Mouse (Mus musculus) kidney, embryonic 14.5 days (tissue): ENCODE measurements around the gene Zmym2. TPM values are rescaled to one million over a fixed set of nuclear protein-coding genes. Genes with fewer than 3 reads are reported as not detected.
A peak's percentile ranks its signal among the peaks of the same experiment; 100 is the strongest.
"Not testable (repeated sequence)": the region's sequence is repeated elsewhere in the genome, so short reads cannot be mapped to it uniquely, and the experiment has no call there.

ENCODE experiments used
- ATAC-seq: fragments of 200-750 bp; cut with Nextera tagmentation; 2 replicates; pipeline ENCODE4 v1.8.0; 2017; ENCODE audit warnings: moderate number of reproducible peaks, mild to moderate bottlenecking, moderate TSS enrichment, moderate library complexity; ENCODE audit not compliant: low FRiP score, low TSS enrichment
- H3K27ac ChIP-seq: fragments of 300-500 bp; sonication (generic); 2 replicates; pipeline ENCODE4 v1.5.1; 2014; ENCODE audit warnings: low read depth, mild to moderate bottlenecking, low read length, moderate library complexity, mixed read lengths
- H3K27me3 ChIP-seq: fragments of 300-500 bp; sonication (generic); 2 replicates; pipeline ENCODE4 v1.6.1; 2014; ENCODE audit warnings: mild to moderate bottlenecking, low read length; ENCODE audit not compliant: control insufficient read depth, insufficient read depth
- H3K36me3 ChIP-seq: fragments of 300-500 bp; sonication (generic); 2 replicates; pipeline ENCODE4 v1.6.1; 2014; ENCODE audit warnings: low read length, mixed read lengths; ENCODE audit not compliant: control insufficient read depth, insufficient read depth
- H3K4me1 ChIP-seq: fragments of 300-500 bp; sonication (generic); 2 replicates; pipeline ENCODE4 v1.6.1; 2014; ENCODE audit warnings: low read length, mixed read lengths; ENCODE audit not compliant: control insufficient read depth, insufficient read depth
- H3K4me2 ChIP-seq: fragments of 300-500 bp; sonication (generic); replicated peaks from 2 replicates; pipeline ENCODE4 v1.6.1; 2014; ENCODE audit warnings: low read depth, mild to moderate bottlenecking, low read length
- H3K4me3 ChIP-seq: fragments of 300-500 bp; sonication (generic); 2 replicates; pipeline ENCODE4 v1.5.1; 2014; ENCODE audit warnings: mild to moderate bottlenecking, low read length
- H3K9ac ChIP-seq: fragments of 300-500 bp; sonication (generic); 2 replicates; pipeline ENCODE4 v1.6.1; 2014; ENCODE audit warnings: low read depth, mild to moderate bottlenecking, low read length, moderate library complexity
- H3K9me3 ChIP-seq: fragments of 300-500 bp; sonication (generic); 2 replicates; pipeline ENCODE4 v1.6.1; 2016; ENCODE audit warnings: low read length; ENCODE audit not compliant: control insufficient read depth
- WGBS: fragments of 180-500 bp; shearing (Covaris S2); extraction: QIAGEN DNeasy Blood & Tissue Kit; methylation state at CpG from one replicate; pipeline ENCODE4 v1.1.7; 2014; 5-methylcytosine and 5-hydroxymethylcytosine counted together
- polyA plus RNA-seq: library from polyadenylated mRNA; unstranded; fragments of >200 nt; fragmentation: Nextera tagmentation; extraction: Ambion mirVana; gene quantifications from 2 replicates; pipeline ENCODE4 v1.2.1, GENCODE M21; 2014

The Zmym2 gene
- polyA plus RNA-seq, 1 experiment from 2014 or later, result 50.5 TPM

DNA sequence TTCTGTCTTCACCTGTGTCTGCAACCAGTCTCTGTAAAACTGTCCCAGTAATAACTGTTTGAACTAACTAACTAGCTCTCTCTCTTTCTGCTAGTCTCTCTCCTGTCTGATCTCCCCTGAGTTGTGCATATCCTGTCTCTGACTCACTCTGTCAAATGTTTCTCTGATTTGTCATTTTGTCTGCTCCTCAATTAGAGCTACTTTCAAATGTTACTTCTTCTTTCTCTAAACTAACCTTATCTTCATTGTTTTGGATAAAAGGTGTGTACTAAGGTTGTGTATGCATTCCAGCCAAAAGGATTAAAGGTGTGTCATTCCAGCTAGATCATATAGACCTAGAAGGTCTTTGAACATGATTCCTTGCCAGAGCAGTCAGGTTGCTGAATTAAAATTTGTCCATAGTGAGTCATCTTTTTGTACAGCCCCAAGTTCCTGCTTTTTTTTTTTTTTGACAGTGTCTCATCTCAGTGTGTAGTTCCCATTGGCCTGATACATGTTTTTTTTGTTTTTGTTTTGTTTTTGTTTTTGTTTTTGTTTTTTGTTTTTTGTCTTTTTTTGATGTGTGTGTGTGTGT is 10.8 kb upstream of the Zmym2 start:
- H3K9me3 ChIP-seq, result 0 out of 2 replicates have a peak, but pooled peaks cover 3% of the 10 kb centered on the region
- no peak overlapping the region for H3K9ac ChIP-seq
- no peak overlapping the region for H3K4me3 ChIP-seq
- H3K4me2 ChIP-seq, result no peak overlapping the region
- no peaks in the 10 kb centered on the region for H3K36me3 ChIP-seq
- no peak for ATAC-seq
- no peaks in the 10 kb centered on the region for H3K27me3 ChIP-seq
- no peak overlapping the region for H3K27ac ChIP-seq
- H3K4me1 ChIP-seq, result no peaks in the 10 kb centered on the region

DNA sequence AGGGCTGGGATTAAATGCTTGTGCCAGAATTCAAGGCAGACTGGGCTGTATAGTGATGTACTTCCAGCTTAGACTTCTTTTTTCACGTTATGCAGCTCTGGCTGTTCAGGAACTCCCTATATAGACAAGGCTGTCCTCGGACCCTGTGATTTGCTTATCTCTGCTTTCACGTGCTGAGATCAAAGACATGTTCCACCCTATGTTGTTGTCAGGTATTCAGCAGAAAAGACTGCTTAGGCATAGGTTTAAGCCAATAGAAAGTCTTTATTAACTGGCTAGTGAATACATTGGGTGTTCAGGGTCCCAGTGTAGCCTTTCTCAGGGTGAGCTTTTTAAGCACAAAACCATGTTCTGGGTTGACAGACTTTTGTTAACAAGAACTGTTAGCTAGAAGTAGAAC is 5.2 kb upstream of the Zmym2 start:
- Histone ChIP-seq H3K9ac (no peak overlapping the region), H3K4me3 (no peak overlapping the region), H3K4me2 (no peak overlapping the region), H3K27me3 (no peaks in the 10 kb centered on the region), H3K4me1 (no peaks in the 10 kb centered on the region), H3K36me3 (no peaks in the 10 kb centered on the region), H3K9me3 (peaks cover 4% of the 10 kb centered on the region; the same call in 1 of the 2 replicates), H3K27ac (no peak overlapping the region)
- 63% methylated on average over 3 of the region's 3 CpGs for WGBS
- ATAC-seq, result no peak

DNA sequence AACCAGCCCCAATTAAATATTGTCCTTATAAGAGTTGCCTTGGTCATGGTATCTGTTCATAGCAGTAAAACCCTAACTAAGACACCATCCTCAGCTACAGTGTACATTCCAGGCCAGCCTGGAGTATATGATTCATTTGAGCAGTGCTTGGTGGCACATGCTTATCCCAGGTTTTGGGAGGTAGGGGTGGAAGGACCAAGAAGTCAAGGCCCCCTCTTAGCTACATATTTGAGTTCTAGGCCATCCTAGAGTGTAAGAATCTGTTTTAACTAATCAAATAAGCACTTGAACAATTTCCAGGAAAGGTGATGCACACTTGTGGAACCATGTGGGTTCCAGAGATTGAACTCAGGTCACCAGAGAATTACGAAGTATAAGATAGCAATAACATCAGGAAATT is 3.0 kb upstream of the Zmym2 start:
- Histone ChIP-seq H3K4me3 (no peak overlapping the region), H3K9me3 (peaks cover 4% of the 10 kb centered on the region; the same call in 1 of the 2 replicates), H3K4me1 (peaks cover 4% of the 10 kb centered on the region), H3K27ac (no peak overlapping the region), H3K9ac (no peak overlapping the region), H3K27me3 (no peaks in the 10 kb centered on the region), H3K4me2 (no peak overlapping the region), H3K36me3 (no peaks in the 10 kb centered on the region)
- WGBS, result 95% methylated on average over 1 of the region's 1 CpGs
- ATAC-seq, result no peak

DNA sequence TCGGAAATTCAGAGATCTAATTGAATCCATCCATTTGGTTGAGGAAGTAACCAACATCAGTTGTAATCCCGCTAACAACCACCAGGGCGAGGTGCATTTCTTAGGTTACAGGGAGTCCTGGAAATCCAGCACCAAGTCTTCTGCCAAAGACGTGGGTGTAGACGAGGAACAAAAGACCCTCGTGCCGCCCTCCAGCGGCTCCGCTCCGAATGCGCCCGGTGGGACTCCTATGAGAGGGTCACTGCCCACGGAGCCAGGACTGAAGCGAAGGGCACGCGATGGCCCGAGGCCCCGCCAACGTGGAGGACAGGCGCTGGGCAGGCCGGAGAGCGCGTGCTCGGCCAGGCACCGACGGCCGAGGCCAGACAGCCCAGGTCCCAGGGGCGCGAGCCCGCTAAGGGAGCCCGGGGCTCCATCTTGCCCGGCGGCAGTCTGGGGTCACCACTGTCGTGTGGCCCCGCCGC is 1.1 kb upstream of the Zmym2 start:
- peak overlapping the region; percentile 93; the same call in 1 of the 2 replicates for H3K27ac ChIP-seq
- 1% methylated on average over 36 of the region's 36 CpGs for WGBS

DNA sequence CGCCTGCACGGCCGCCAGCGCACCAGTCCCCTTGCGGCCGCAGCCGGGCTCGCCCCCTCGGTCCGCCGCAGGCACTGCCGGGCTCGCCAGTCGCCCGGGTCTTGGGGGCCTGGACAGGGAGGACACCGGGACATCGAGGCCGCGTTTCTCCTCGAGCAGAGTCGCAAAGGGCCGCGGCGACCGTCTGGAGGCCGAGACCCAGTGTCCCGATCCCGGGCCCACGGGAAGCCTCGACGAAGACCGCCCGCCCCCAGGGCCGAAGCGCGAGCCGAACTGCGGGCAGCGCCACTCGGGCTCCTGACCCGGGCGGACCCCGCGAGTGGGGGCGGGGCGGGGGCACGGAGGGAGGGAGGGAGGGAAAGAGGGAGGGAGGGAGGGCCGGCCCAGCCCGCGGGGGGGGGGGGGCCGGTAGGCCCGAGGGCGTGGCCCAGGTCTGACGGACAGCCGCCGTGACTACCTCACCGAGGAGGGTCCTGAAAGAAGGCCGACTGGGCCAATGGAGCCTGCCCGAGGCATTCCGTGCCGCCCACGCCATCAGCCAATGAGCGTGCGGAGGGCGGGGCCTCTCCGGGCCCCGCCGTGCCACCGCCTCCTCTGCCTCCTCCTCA is 363 bp upstream of the Zmym2 start:
- not testable (repeated sequence) for H3K27me3 ChIP-seq, H3K9me3 ChIP-seq, H3K4me1 ChIP-seq
- peak overlapping the region; percentile 49 for H3K4me3 ChIP-seq
- peak; percentile 96 for ATAC-seq
- H3K36me3 ChIP-seq, result peaks cover 16% of the 10 kb centered on the region; the same call in 1 of the 2 replicates
- 0% methylated on average over 27 of the region's 69 CpGs for WGBS
- peak overlapping the region; percentile 73 for H3K9ac ChIP-seq
- peak overlapping the region; percentile 93 for H3K27ac ChIP-seq
- peak overlapping the region; percentile 52 for H3K4me2 ChIP-seq

More for the DNA sequence above, 1.1 kb upstream of the Zmym2 start:
- Histone ChIP-seq H3K4me3 (peak overlapping the region; percentile 49), H3K9me3 (peaks cover 4% of the 10 kb centered on the region; the same call in 1 of the 2 replicates), H3K4me1 (peaks cover 6% of the 10 kb centered on the region), H3K4me2 (peak overlapping the region; percentile 52), H3K27me3 (no peaks in the 10 kb centered on the region), H3K36me3 (peaks cover 11% of the 10 kb centered on the region; the same call in 1 of the 2 replicates), H3K9ac (peak overlapping the region; percentile 73)
- ATAC-seq, result peak; percentile 40

DNA sequence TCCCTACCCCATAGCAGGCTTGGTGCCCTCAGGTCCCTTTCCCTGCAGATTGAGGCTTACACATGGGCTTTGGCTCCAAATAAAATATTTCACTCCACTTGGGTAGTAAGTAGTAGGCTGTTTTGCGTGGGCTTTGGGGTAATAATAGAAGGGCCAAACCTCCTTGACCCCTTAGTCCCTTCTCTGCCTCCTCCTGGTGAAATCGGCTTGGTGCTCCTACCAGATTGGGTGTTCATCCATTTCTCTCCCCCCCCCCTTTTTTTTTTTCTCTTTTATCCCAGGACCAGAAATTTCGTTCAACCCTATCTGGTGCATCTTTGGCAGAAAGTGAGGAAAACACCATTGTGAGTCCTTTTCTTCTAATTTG is 1.0 kb downstream of the Zmym2 start:
- no peaks in the 10 kb centered on the region for H3K27me3 ChIP-seq
- peak overlapping the region; percentile 75 for H3K4me3 ChIP-seq
- H3K27ac ChIP-seq, result peak overlapping the region; percentile 99
- H3K4me1 ChIP-seq, result peaks cover 6% of the 10 kb centered on the region
- H3K4me2 ChIP-seq, result peak overlapping the region; percentile 74
- WGBS, result 0% methylated on average over 3 of the region's 3 CpGs
- peaks cover 4% of the 10 kb centered on the region; the same call in 1 of the 2 replicates for H3K9me3 ChIP-seq
- peak overlapping the region; percentile 86 for H3K9ac ChIP-seq
- peaks cover 20% of the 10 kb centered on the region; the same call in 1 of the 2 replicates for H3K36me3 ChIP-seq
- no peak for ATAC-seq

DNA sequence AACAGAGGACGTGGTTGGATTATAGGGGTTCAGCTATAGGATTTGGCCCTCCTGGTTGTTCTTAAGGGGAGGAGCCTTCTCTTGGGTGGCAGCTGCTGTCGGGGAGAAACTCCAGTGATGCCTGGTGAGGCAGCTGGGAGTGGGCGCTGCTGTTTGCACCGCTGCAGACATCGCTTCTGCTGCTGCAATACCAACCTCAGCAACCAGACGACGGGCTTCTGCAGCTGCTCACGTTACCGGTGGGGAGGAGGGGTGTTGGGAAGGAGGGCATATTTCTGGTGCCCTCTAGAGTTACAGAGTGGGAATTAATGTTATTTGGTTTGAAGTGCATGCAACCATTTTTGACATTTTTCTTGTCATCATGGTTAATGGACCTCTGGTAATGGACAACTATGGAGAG is 1.4 kb downstream of the Zmym2 start:
- H3K27me3 ChIP-seq, result no peaks in the 10 kb centered on the region
- H3K9me3 ChIP-seq, result peaks cover 4% of the 10 kb centered on the region; the same call in 1 of the 2 replicates
- 2% methylated on average over 9 of the region's 9 CpGs for WGBS
- peak overlapping the region; percentile 99; the same call in 1 of the 2 replicates for H3K27ac ChIP-seq
- peak overlapping the region; percentile 74 for H3K4me2 ChIP-seq
- peaks cover 22% of the 10 kb centered on the region; the same call in 1 of the 2 replicates for H3K36me3 ChIP-seq
- ATAC-seq, result no peak
- H3K4me1 ChIP-seq, result peaks cover 6% of the 10 kb centered on the region
- H3K9ac ChIP-seq, result peak overlapping the region; percentile 86
- peak overlapping the region; percentile 75 for H3K4me3 ChIP-seq

DNA sequence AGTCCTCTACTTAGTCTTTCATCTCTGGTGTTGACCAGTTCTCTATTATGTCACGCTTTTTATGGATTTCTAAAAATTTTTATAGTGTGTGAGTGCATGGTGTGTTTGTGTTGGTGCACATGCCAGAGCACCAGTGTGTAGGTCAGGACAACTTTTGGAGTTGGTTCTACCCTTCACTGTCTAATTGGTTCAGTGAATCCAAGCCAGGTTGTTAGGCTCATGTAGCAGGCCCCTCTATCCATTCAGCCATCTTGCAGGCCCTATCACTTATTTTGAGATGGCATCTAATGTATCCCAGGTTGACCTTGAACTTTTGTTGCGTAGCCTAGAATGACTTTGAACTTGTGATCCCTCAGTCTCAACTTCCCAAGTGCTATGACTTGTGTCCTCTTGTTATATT is 2.0 kb downstream of the Zmym2 start:
- H3K36me3 ChIP-seq, result peaks cover 22% of the 10 kb centered on the region; the same call in 1 of the 2 replicates
- ATAC-seq, result no peak
- H3K9ac ChIP-seq, result no peak overlapping the region
- peak overlapping the region; percentile 74 for H3K4me2 ChIP-seq
- peaks cover 6% of the 10 kb centered on the region for H3K4me1 ChIP-seq
- H3K27me3 ChIP-seq, result no peaks in the 10 kb centered on the region
- WGBS, result 87% methylated on average over 2 of the region's 2 CpGs
- H3K4me3 ChIP-seq, result peak overlapping the region; percentile 75
- peaks cover 3% of the 10 kb centered on the region; the same call in 1 of the 2 replicates for H3K9me3 ChIP-seq
- H3K27ac ChIP-seq, result no peak overlapping the region

DNA sequence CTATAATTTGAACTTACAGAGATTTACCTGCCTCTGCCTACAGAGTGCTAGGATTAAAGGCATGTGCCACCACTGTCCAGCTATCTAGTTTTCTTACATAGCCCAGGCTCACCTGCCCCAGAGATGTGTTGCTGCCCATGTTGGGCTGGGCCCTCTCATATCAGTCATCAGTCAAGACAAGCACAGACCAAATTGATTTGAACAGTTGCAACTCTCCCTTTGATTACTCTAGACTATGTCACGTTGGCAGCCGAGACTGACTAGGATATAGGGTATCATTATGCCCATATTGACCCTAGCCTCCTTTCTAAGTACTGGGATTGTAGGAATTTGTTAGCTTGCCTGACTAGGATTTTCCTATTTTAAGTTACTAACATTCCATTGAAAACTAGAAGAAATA is 8.0 kb downstream of the Zmym2 start:
- WGBS, result 93% methylated on average over 2 of the region's 2 CpGs
- H3K9ac ChIP-seq, result no peak overlapping the region
- no peak for ATAC-seq
- no peak overlapping the region for H3K4me2 ChIP-seq
- H3K4me3 ChIP-seq, result no peak overlapping the region
- H3K4me1 ChIP-seq, result no peaks in the 10 kb centered on the region
- H3K36me3 ChIP-seq, result peaks cover 37% of the 10 kb centered on the region; the same call in 1 of the 2 replicates
- no peaks in the 10 kb centered on the region for H3K9me3 ChIP-seq
- H3K27me3 ChIP-seq, result no peaks in the 10 kb centered on the region
- no peak overlapping the region for H3K27ac ChIP-seq
